Mouse (Mus musculus): Measurements from ENCODE around the gene Babam2.
"Not testable (repeated sequence)": the region's sequence is repeated elsewhere in the genome, so short reads cannot be mapped to it uniquely, and the experiment has no call there.

GRCm38 (mm10) chr5:31804211-31804610 lies 106.7 kb downstream of the Babam2 start:
- TF ChIP-seq CTCF (IDR thresholded peaks at IDR 0.05; ENCODE audit: borderline replicate concordance, extremely low read depth, insufficient read depth, insufficient read length); POLR2A (IDR thresholded peaks at IDR 0.05; ENCODE audit: borderline replicate concordance, extremely low read depth, insufficient read depth, insufficient read length, poor library complexity, severe bottlenecking): not testable (repeated sequence)

Data from brain, embryonic 14.5 days (tissue).